Mouse (Mus musculus): ENCODE measurements at regions not wholly inside any gene's neighbourhood (a gene's known extent, or its start where the extent isn't known, plus 50 kb on each side); places are given as distances from the start of the nearest gene placed in this dataset.

DNA sequence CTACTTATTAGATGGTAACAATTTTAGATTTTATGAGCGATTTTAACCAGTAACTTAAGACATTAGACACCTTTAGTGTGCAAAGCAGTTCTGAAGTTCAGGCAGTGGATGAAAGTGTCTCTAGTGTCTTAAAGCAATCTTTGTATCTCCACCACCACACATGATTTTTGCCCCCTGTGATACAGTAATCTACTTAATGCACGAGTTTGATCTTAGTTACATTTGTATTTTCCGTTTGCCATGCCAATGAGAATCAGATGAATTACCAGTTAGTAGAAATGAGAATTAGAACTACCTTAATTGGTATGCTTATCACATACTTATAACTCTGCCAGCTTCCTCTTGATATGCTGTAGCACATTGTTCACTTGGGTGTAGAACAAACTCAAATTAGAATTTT, 99.9 kb downstream of the Gm11146 start:
- no peak for ATAC-seq (ENCODE audit: insufficient read depth, low FRiP score)
- Histone ChIP-seq H3K36me3 (ENCODE audit: control insufficient read depth, insufficient read depth, low read length) (0 out of 2 replicates have a peak, but pooled peaks cover 1% of the 10 kb centered on the region), H3K4me3 (replicated peaks; ENCODE audit: low read length) (peak overlapping the region; percentile 43), H3K27ac (ENCODE audit: low read length) (no peak overlapping the region), H3K27me3 (ENCODE audit: control insufficient read depth, insufficient read depth, low read length) (no peaks in the 10 kb centered on the region), H3K4me1 (ENCODE audit: control insufficient read depth, insufficient read depth, low read length) (peaks cover 3% of the 10 kb centered on the region; the same call in 1 of the 2 replicates), H3K4me2 (ENCODE audit: low read depth, low read length) (peak overlapping the region; percentile 40), H3K9ac (ENCODE audit: low read length) (no peak overlapping the region), H3K9me3 (replicated peaks; ENCODE audit: control insufficient read depth, low read length) (no peaks in the 10 kb centered on the region)
- 43% methylated on average over 3 of the region's 3 CpGs for WGBS

DNA sequence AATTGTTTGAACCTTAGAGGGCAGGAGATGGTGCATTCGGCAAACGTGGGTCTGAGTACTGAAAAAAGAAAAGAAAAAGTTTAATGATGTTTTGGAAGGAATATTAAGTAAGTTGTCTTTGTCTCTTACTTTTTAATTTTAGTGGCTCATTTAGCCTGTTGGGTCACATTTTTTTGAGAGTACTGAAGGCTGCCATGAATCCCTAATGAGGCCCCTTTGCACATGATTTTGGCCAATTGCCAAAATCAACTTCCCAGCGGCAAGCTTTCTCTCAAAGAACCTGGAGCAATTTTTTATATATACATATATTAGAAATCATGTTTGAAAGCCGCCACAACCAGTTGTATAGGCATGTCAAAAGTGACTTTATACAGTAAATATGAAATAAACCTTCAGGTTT, 100.9 kb downstream of the Gm11146 start:
- H3K27ac ChIP-seq (ENCODE audit: low read length) = peak overlapping the region; percentile 97
- H3K27me3 ChIP-seq (ENCODE audit: control insufficient read depth, insufficient read depth, low read length) = no peaks in the 10 kb centered on the region
- no peaks in the 10 kb centered on the region for H3K9me3 ChIP-seq (replicated peaks; ENCODE audit: control insufficient read depth, low read length)
- ATAC-seq (ENCODE audit: insufficient read depth, low FRiP score) = no peak
- peak overlapping the region; percentile 58 for H3K4me3 ChIP-seq (replicated peaks; ENCODE audit: low read length)
- peak overlapping the region; percentile 73 for H3K9ac ChIP-seq (ENCODE audit: low read length)
- H3K4me2 ChIP-seq (ENCODE audit: low read depth, low read length) = peak overlapping the region; percentile 61
- H3K36me3 ChIP-seq (ENCODE audit: control insufficient read depth, insufficient read depth, low read length) = no peaks in the 10 kb centered on the region
- peaks cover 3% of the 10 kb centered on the region; the same call in 1 of the 2 replicates for H3K4me1 ChIP-seq (ENCODE audit: control insufficient read depth, insufficient read depth, low read length)
- 13% methylated on average over 4 of the region's 4 CpGs for WGBS

DNA sequence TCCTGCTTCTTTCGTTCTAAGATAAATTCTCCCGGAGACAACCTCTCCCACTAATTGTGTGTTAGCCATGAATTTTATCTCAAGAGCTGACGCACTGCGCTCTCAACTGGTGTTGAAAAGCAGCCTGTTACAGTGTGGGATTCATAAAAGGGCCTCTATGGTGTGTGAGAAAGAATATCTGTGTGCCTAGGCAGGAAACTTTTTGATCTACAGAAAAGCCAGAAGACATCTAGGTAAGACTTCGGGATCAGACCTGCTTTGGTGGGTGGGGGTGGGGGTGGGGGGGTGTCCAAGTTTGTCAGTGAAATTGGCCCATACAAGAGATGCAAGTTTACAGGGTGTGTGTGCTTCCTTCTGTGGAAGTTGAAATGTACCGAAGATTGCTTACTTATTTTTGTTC, 101.5 kb downstream of the Gm11146 start:
- peak overlapping the region; percentile 97 for H3K27ac ChIP-seq (ENCODE audit: low read length)
- peak overlapping the region; percentile 58 for H3K4me3 ChIP-seq (replicated peaks; ENCODE audit: low read length)
- no peaks in the 10 kb centered on the region for H3K36me3 ChIP-seq (ENCODE audit: control insufficient read depth, insufficient read depth, low read length)
- peak; percentile 85 for ATAC-seq (ENCODE audit: insufficient read depth, low FRiP score)
- peaks cover 3% of the 10 kb centered on the region; the same call in 1 of the 2 replicates for H3K4me1 ChIP-seq (ENCODE audit: control insufficient read depth, insufficient read depth, low read length)
- H3K9ac ChIP-seq (ENCODE audit: low read length) = peak overlapping the region; percentile 73
- peak overlapping the region; percentile 61 for H3K4me2 ChIP-seq (ENCODE audit: low read depth, low read length)
- no peaks in the 10 kb centered on the region for H3K27me3 ChIP-seq (ENCODE audit: control insufficient read depth, insufficient read depth, low read length)
- 8% methylated on average over 6 of the region's 6 CpGs for WGBS
- no peaks in the 10 kb centered on the region for H3K9me3 ChIP-seq (replicated peaks; ENCODE audit: control insufficient read depth, low read length)

DNA sequence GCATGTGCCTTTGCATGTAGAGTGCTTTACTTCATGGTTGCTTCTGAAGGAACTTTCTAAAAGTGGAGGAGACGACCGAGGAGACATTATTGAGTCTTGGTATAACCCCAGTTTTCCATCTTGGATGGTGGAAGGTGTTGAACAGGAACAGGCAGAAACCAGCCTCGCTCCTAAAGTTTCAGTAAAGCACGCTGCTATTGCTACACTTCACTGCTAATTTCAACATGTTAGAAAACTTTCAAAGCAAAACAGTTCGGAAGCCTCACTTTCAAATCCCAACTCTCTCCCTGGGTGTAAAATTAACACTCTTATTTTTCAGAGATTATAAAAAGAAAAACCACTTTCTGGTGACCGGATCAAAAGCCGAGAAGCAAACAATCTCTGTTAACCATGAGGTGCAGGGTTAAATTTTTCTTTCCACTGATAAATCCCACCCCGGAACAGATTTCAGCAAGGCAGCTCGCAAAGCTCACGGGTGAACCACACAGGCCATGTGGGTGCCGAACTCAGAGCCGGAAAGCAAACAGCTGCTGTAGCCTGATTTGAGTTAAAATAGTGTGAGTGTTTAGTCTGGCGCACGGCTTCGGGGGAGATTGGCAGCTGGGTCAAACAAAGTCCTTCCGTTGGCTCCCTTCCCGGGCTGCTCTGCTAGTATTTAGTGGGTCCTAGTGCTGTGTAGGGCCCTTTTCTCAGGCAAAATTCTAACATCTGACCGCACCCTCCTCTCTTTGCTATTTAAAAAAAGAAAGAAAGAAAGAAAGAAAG, 102.2 kb downstream of the Gm11146 start:
- Histone ChIP-seq H3K4me2 (ENCODE audit: low read depth, low read length) (peak overlapping the region; percentile 61), H3K4me3 (replicated peaks; ENCODE audit: low read length) (peak overlapping the region; percentile 58), H3K9me3 (replicated peaks; ENCODE audit: control insufficient read depth, low read length) (no peaks in the 10 kb centered on the region), H3K27ac (ENCODE audit: low read length) (peak overlapping the region; percentile 97), H3K36me3 (ENCODE audit: control insufficient read depth, insufficient read depth, low read length) (no peaks in the 10 kb centered on the region), H3K4me1 (ENCODE audit: control insufficient read depth, insufficient read depth, low read length) (peaks cover 3% of the 10 kb centered on the region; the same call in 1 of the 2 replicates), H3K9ac (ENCODE audit: low read length) (peak overlapping the region; percentile 52; the same call in 1 of the 2 replicates), H3K27me3 (ENCODE audit: control insufficient read depth, insufficient read depth, low read length) (no peaks in the 10 kb centered on the region)
- peak; percentile 96 for ATAC-seq (ENCODE audit: insufficient read depth, low FRiP score)
- 18% methylated on average over 18 of the region's 18 CpGs for WGBS

DNA sequence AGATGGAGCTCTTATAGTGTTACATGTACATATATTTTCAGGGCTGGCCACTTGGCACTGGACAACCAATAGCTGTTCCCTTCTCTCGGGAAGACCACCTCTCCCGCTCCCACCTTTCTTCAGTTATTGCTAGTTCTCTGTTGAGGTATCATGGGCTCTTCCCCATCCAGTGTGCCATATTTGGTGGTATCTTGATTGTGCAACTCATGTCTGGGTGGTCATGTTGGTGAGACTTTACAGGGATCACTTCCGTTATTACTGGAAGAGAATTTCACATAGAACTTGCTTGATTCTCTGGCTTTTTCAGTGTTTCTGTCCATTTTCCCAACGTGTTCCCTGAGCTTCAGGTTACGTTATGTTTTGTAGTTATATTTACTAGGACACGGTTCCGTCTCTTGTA, 106.6 kb downstream of the Gm11146 start:
- no peak overlapping the region for H3K27ac ChIP-seq (ENCODE audit: low read length)
- H3K9ac ChIP-seq (ENCODE audit: low read length) = no peak overlapping the region
- no peaks in the 10 kb centered on the region for H3K36me3 ChIP-seq (ENCODE audit: control insufficient read depth, insufficient read depth, low read length)
- H3K9me3 ChIP-seq (replicated peaks; ENCODE audit: control insufficient read depth, low read length) = no peaks in the 10 kb centered on the region
- no peak overlapping the region for H3K4me2 ChIP-seq (ENCODE audit: low read depth, low read length)
- no peak for ATAC-seq (ENCODE audit: insufficient read depth, low FRiP score)
- H3K4me1 ChIP-seq (ENCODE audit: control insufficient read depth, insufficient read depth, low read length) = peaks cover 3% of the 10 kb centered on the region; the same call in 1 of the 2 replicates
- H3K27me3 ChIP-seq (ENCODE audit: control insufficient read depth, insufficient read depth, low read length) = no peaks in the 10 kb centered on the region
- WGBS = 96% methylated on average over 7 of the region's 7 CpGs
- H3K4me3 ChIP-seq (replicated peaks; ENCODE audit: low read length) = no peak overlapping the region

DNA sequence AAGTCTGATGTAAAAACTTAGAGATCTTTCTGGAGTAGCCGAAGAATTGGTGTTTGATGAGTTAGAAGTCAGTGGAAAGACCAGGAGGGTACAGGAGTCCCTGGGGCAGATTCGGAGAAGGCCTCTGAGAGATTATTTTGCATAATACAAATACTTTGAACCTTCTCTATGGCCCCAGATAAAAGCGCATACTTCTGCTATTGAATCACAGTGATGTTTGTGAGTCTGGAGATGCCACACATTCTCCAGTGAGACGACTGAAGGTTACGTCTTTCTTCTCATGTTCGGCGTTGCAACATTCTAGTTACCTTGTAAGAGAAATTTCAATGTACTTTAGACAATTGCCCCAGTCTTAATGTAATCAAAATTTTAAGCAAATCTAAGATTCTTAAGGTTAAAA, 107.9 kb downstream of the Gm11146 start:
- no peak overlapping the region for H3K4me3 ChIP-seq (replicated peaks; ENCODE audit: low read length)
- no peaks in the 10 kb centered on the region for H3K9me3 ChIP-seq (replicated peaks; ENCODE audit: control insufficient read depth, low read length)
- 75% methylated on average over 7 of the region's 7 CpGs for WGBS
- no peaks in the 10 kb centered on the region for H3K4me1 ChIP-seq (ENCODE audit: control insufficient read depth, insufficient read depth, low read length)
- H3K9ac ChIP-seq (ENCODE audit: low read length) = no peak overlapping the region
- H3K27me3 ChIP-seq (ENCODE audit: control insufficient read depth, insufficient read depth, low read length) = no peaks in the 10 kb centered on the region
- H3K4me2 ChIP-seq (ENCODE audit: low read depth, low read length) = no peak overlapping the region
- no peak overlapping the region for H3K27ac ChIP-seq (ENCODE audit: low read length)
- no peak for ATAC-seq (ENCODE audit: insufficient read depth, low FRiP score)
- H3K36me3 ChIP-seq (ENCODE audit: control insufficient read depth, insufficient read depth, low read length) = no peaks in the 10 kb centered on the region

DNA sequence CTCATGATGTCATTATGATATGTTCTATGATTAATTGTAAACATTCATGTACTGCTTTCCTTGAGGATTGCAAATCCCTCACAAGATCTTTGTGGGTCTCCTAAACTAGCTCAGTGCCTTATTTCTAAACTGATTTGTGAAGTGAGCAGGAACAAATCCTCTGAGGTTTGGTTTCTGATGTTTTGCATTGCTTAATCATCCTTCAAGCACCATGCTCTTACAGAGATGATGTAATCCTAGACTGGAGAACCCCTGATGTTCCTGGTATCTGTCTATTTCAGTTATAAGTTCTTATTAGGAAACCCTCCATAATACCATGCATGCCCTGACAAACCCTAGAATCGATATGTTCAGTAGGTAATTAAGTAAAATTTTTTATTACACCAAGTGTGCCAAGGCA, 113.7 kb downstream of the Gm11146 start:
- Histone ChIP-seq H3K9me3 (replicated peaks; ENCODE audit: control insufficient read depth, low read length) (no peaks in the 10 kb centered on the region), H3K27ac (ENCODE audit: low read length) (no peak overlapping the region), H3K4me3 (replicated peaks; ENCODE audit: low read length) (no peak overlapping the region), H3K9ac (ENCODE audit: low read length) (no peak overlapping the region), H3K36me3 (ENCODE audit: control insufficient read depth, insufficient read depth, low read length) (no peaks in the 10 kb centered on the region), H3K4me2 (ENCODE audit: low read depth, low read length) (no peak overlapping the region), H3K27me3 (ENCODE audit: control insufficient read depth, insufficient read depth, low read length) (no peaks in the 10 kb centered on the region), H3K4me1 (ENCODE audit: control insufficient read depth, insufficient read depth, low read length) (no peaks in the 10 kb centered on the region)
- ATAC-seq (ENCODE audit: insufficient read depth, low FRiP score) = no peak
- WGBS = 84% methylated on average over 1 of the region's 1 CpGs

DNA sequence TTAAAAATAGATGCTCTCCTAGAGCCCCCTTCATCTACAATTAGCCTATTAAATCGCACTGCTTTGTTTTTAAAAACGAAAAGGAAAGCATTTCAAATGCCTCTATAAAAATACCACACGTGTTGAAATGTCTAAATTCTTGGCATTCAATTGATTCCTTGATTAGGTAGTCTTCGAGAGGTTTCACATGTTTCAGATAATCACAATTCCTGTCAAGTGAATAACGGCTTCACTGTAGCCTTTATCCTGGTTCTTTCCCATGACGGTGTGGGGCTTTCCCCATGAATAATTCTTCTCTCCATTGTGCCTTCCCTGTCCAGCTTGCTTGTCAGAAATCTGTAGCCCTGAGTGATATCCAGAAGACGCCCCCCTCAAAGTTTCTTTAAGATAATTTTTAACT, 122.1 kb downstream of the Gm11146 start:
- ATAC-seq (ENCODE audit: insufficient read depth, low FRiP score) = no peak
- no peak overlapping the region for H3K4me3 ChIP-seq (replicated peaks; ENCODE audit: low read length)
- H3K9me3 ChIP-seq (replicated peaks; ENCODE audit: control insufficient read depth, low read length) = no peaks in the 10 kb centered on the region
- H3K27me3 ChIP-seq (ENCODE audit: control insufficient read depth, insufficient read depth, low read length) = no peaks in the 10 kb centered on the region
- WGBS = 67% methylated on average over 7 of the region's 7 CpGs
- H3K36me3 ChIP-seq (ENCODE audit: control insufficient read depth, insufficient read depth, low read length) = no peaks in the 10 kb centered on the region
- H3K4me2 ChIP-seq (ENCODE audit: low read depth, low read length) = no peak overlapping the region
- no peak overlapping the region for H3K27ac ChIP-seq (ENCODE audit: low read length)
- no peak overlapping the region for H3K9ac ChIP-seq (ENCODE audit: low read length)
- no peaks in the 10 kb centered on the region for H3K4me1 ChIP-seq (ENCODE audit: control insufficient read depth, insufficient read depth, low read length)

DNA sequence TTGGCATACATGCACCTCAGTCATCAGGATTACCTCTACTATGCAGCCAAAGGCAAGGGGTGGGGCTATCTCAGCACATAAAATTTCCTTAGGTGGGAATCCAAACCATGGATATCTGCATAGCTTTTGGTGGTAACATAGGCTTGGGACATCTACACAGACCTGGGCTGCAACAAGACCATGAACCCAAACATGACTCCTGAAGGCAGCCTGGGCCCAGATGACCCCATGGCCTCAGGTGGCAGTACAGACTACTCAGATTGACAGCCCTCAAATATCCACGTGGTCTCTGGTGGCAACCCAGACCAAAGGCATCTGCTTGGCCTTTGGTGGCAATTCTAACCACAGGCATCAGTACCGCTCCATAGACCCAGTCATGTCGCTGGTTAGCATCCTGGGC, 130.0 kb downstream of the Gm11146 start:
- 90% methylated on average over 3 of the region's 3 CpGs for WGBS
- H3K4me1 ChIP-seq (ENCODE audit: control insufficient read depth, insufficient read depth, low read length) = no peaks in the 10 kb centered on the region
- H3K9me3 ChIP-seq (replicated peaks; ENCODE audit: control insufficient read depth, low read length) = no peaks in the 10 kb centered on the region
- H3K4me2 ChIP-seq (ENCODE audit: low read depth, low read length) = no peak overlapping the region
- no peaks in the 10 kb centered on the region for H3K36me3 ChIP-seq (ENCODE audit: control insufficient read depth, insufficient read depth, low read length)
- H3K27ac ChIP-seq (ENCODE audit: low read length) = no peak overlapping the region
- no peak overlapping the region for H3K4me3 ChIP-seq (replicated peaks; ENCODE audit: low read length)
- no peaks in the 10 kb centered on the region for H3K27me3 ChIP-seq (ENCODE audit: control insufficient read depth, insufficient read depth, low read length)
- H3K9ac ChIP-seq (ENCODE audit: low read length) = no peak overlapping the region
- ATAC-seq (ENCODE audit: insufficient read depth, low FRiP score) = no peak

All from stomach, embryonic 16.5 days (tissue).